8 mouse cellular contexts compared by ENCODE assay signal in the genomic region with DNA sequence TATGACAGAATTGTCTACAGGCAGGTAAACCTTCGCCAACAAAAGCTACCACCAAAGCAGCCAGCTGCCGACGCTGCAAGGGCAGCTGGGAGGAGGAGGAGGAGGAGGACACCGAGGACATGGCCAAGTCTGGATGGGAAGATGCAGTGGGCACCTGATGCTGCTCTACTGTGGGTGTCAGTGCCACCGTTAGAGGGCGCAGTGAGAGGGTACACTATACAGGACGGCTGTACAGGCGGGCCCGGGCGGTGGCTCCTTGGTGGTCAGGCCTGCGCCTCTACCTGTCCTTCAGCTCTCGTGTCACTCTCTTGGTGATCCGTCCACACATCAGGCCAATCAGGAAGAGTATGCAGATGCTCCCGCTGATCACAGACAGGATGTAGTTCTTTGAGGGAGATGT.
DNase-seq lines count a peak whose midpoint lies in the region; TF ChIP-seq lines count a peak whose summit lies in the region.

No protein-coding gene starts in this region.

- DNase-seq in CH12.LX (ENCODE audit: extremely low read depth) = peak; percentile 25
- peak; percentile 44 for DNase-seq in adipocyte (ENCODE audit: low spot score)
- DNase-seq in heart, adult 2 months = peak; percentile 42 to 59
- DNase-seq in kidney, postnatal 14 days = peak; percentile 63
- peak; percentile 45 for DNase-seq in lung, adult 2 months
- peak; percentile 54 to 64 for DNase-seq in right cerebral cortex, adult 2 months (ENCODE audit: low spot score in 2 of 2)
- DNase-seq in urinary bladder, postnatal 4 days (ENCODE audit: low spot score in 2 of 2) = peak; percentile 25 to 67

- H3K27ac ChIP-seq in CH12.LX (ENCODE audit: insufficient read depth, low read depth) = no peak overlapping the region
- H3K27ac ChIP-seq in cortical plate, adult 2 months (ENCODE audit: insufficient read depth, low read length) = no peak overlapping the region
- H3K27ac ChIP-seq in heart, adult 2 months = no peak overlapping the region

- no peaks in the 10 kb centered on the region for H3K9me3 ChIP-seq in CH12.LX (replicated peaks; ENCODE audit: low read length)

- intact Hi-C loops in heart, adult 2 months (cut with DNase I) = no loop called here

- H3K4me3 ChIP-seq in CH12.LX (replicated peaks in 1 of 3; ENCODE audit: low read depth in 2 of 3, low read length in 2 of 3, poor library complexity in 1 of 3) = no peak overlapping the region
- H3K4me3 ChIP-seq in cortical plate, adult 2 months (ENCODE audit: insufficient read depth, low read length) = no peak overlapping the region
- no peak overlapping the region for H3K4me3 ChIP-seq in heart, adult 2 months
- H3K4me3 ChIP-seq in lung, adult 2 months (replicated peaks; ENCODE audit: extremely low read depth, low read depth, low read length) = no peak overlapping the region

- TF ChIP-seq CTCF in CH12.LX (conservative IDR thresholded peaks at IDR 0.05 in 1 of 2, IDR thresholded peaks at IDR 0.05 in 1 of 2; ENCODE audit: low read depth in 2 of 2, low read length in 2 of 2) = peak in 1 of 2 experiments; percentile 15; a peak in 1 of 4 replicates
- peak; percentile 66 for TF ChIP-seq CTCF in cortical plate, adult 2 months (IDR thresholded peaks at IDR 0.05; ENCODE audit: extremely low read depth, insufficient read depth, low read length)
- peak; percentile 77 for TF ChIP-seq CTCF in heart, adult 2 months (IDR thresholded peaks at IDR 0.05)
- TF ChIP-seq CTCF in lung, adult 2 months (IDR thresholded peaks at IDR 0.05; ENCODE audit: insufficient read depth, low read length) = peak; percentile 61

- no peak overlapping the region for H3K4me2 ChIP-seq in CH12.LX (ENCODE audit: insufficient read depth, low read depth, poor library complexity, severe bottlenecking)

- no peak overlapping the region for H3K9ac ChIP-seq in CH12.LX (ENCODE audit: insufficient read depth, low read depth)
- no peak overlapping the region for H3K9ac ChIP-seq in heart, adult 2 months (ENCODE audit: low read depth, low read length)

- 49% methylated on average over 14 of the region's 14 CpGs for WGBS in heart, adult 2 months
- 55% methylated on average over 14 of the region's 14 CpGs for WGBS in lung, adult 2 months

- H3K36me3 ChIP-seq in CH12.LX (replicated peaks in 1 of 2; ENCODE audit: control insufficient read depth in 1 of 2, insufficient read depth in 1 of 2, low read length in 1 of 2) = peaks cover 48 to 85% of the 10 kb centered on the region in 2 experiments
- no peaks in the 10 kb centered on the region for H3K36me3 ChIP-seq in heart, adult 2 months (ENCODE audit: control insufficient read depth, insufficient read depth, low read length)

- TF ChIP-seq RAD21 in CH12.LX (IDR thresholded peaks at IDR 0.05; ENCODE audit: low read depth, low read length) = no peak

- dilution Hi-C loops in CH12.LX (cut with MboI; ENCODE audit: extremely low pct_ligation_motif_present, extremely low pct_unique_long_range_greater_than_20kb, low sequenced_read_pairs) = no loop called here

- in situ Hi-C loops in CH12.LX (cut with MboI; ENCODE audit: low pct_ligation_motif_present, low pct_unique_long_range_greater_than_20kb, low sequenced_read_pairs) = no loop called here

- H3K79me2 ChIP-seq in CH12.LX (replicated peaks; ENCODE audit: control insufficient read depth, extremely low read depth, insufficient read depth, poor library complexity, severe bottlenecking) = no peaks in the 10 kb centered on the region
- no peaks in the 10 kb centered on the region for H3K79me2 ChIP-seq in heart, adult 2 months (replicated peaks; ENCODE audit: control insufficient read depth, insufficient read depth, low read length)

- no peak for TF ChIP-seq POLR2A in CH12.LX (IDR thresholded peaks at IDR 0.05; ENCODE audit: low read depth, low read length)
- no peak for TF ChIP-seq POLR2A in cortical plate, adult 2 months (IDR thresholded peaks at IDR 0.05; ENCODE audit: extremely low read depth, insufficient read depth, low read length)
- TF ChIP-seq POLR2A in heart, adult 2 months (IDR thresholded peaks at IDR 0.05; ENCODE audit: insufficient read depth, low read depth, low read length) = no peak
- TF ChIP-seq POLR2A in lung, adult 2 months (IDR thresholded peaks at IDR 0.05; ENCODE audit: borderline replicate concordance, extremely low read depth, low read depth, low read length) = no peak

- peaks cover 8 to 36% of the 10 kb centered on the region in 2 experiments for H3K4me1 ChIP-seq in CH12.LX (ENCODE audit: control insufficient read depth in 1 of 2, insufficient read depth in 2 of 2)
- H3K4me1 ChIP-seq in cortical plate, adult 2 months (ENCODE audit: control insufficient read depth, insufficient read depth, low read length) = no peaks in the 10 kb centered on the region
- H3K4me1 ChIP-seq in heart, adult 2 months (ENCODE audit: control insufficient read depth, insufficient read depth, low read length) = peaks cover 1% of the 10 kb centered on the region; the same call in 1 of the 2 replicates
- H3K4me1 ChIP-seq in lung, adult 2 months (ENCODE audit: control insufficient read depth, insufficient read depth, low read length) = no peaks in the 10 kb centered on the region

- TF ChIP-seq EP300 in CH12.LX (IDR thresholded peaks at IDR 0.05; ENCODE audit: low read length) = no peak
- TF ChIP-seq EP300 in heart, adult 2 months (IDR thresholded peaks at IDR 0.05; ENCODE audit: insufficient read depth, low read depth, low read length) = no peak

- H3K27me3 ChIP-seq in CH12.LX (replicated peaks) = no peaks in the 10 kb centered on the region
- H3K27me3 ChIP-seq in heart, adult 2 months (ENCODE audit: control insufficient read depth, insufficient read depth, low read length) = no peaks in the 10 kb centered on the region

TF ChIP-seq in CH12.LX, 34 proteins besides CTCF, POLR2A, EP300 and RAD21:
- TF ChIP-seq MAFK (IDR thresholded peaks at IDR 0.05; ENCODE audit: insufficient replicate concordance, low read length) (no peak), GABPA (IDR thresholded peaks at IDR 0.05; ENCODE audit: insufficient replicate concordance, low read depth, low read length) (no peak), USF2 (conservative IDR thresholded peaks at IDR 0.05; ENCODE audit: low read depth, low read length) (no peak), KAT2A (IDR thresholded peaks at IDR 0.05; ENCODE audit: insufficient replicate concordance, low read length) (no peak), JUN (IDR thresholded peaks at IDR 0.05; ENCODE audit: insufficient read depth, low read depth, low read length) (no peak), ZC3H11A (IDR thresholded peaks at IDR 0.05; ENCODE audit: low read depth, low read length) (no peak), POLR2AphosphoS2 (IDR thresholded peaks at IDR 0.05; ENCODE audit: low read depth, low read length) (no peak), ZMIZ1 (IDR thresholded peaks at IDR 0.05; ENCODE audit: low read depth, low read length) (no peak), UBTF (IDR thresholded peaks at IDR 0.05; ENCODE audit: low read depth, low read length) (no peak), MAZ (IDR thresholded peaks at IDR 0.05; ENCODE audit: low read depth, low read length) (no peak), MAX (IDR thresholded peaks at IDR 0.05; ENCODE audit: low read length) (no peak), JUND (conservative IDR thresholded peaks at IDR 0.05; ENCODE audit: low read depth, low read length) (no peak), NELFE (IDR thresholded peaks at IDR 0.05; ENCODE audit: low read depth, low read length) (no peak), ELF1 (IDR thresholded peaks at IDR 0.05; ENCODE audit: low read depth, low read length) (no peak), SMC3 (IDR thresholded peaks at IDR 0.05; ENCODE audit: low read depth, low read length) (no peak), USF1 (IDR thresholded peaks at IDR 0.05; ENCODE audit: low read depth, low read length) (no peak), ETS1 (conservative IDR thresholded peaks at IDR 0.05; ENCODE audit: low read depth, low read length) (no peak)
